Mouse (Mus musculus) CH12F3 (cell line): ENCODE data around the gene Skiv2l.
"Not testable (repeated sequence)": the region's sequence is repeated elsewhere in the genome, so short reads cannot be mapped to it uniquely, and the experiment has no call there.

Experiments used
- in situ Hi-C: fragments of 300-500 bp; cut with MboI; formaldehyde crosslinking; loops from 2 replicates; pipeline ENCODE4 v1.14.3; 2020; ENCODE audit warnings: low sequenced_read_pairs

The Skiv2l gene

GRCm38 (mm10) chr17:34830776-34831175 is 19.2 kb downstream of the Skiv2l start:
- in situ Hi-C loops = not testable (repeated sequence)

- in situ Hi-C loops = loop anchor here (5.0 kb wide), 1 partner anchor 83 kb away; no protein-coding TSS in a partner anchor
Measured at GRCm38 (mm10) chr17:34814818-34815370, 35.1 kb downstream of the Skiv2l start.

GRCm38 (mm10) chr17:34813747-34814146 is 36.3 kb downstream of the Skiv2l start:
- in situ Hi-C loops = loop anchor here (5.0 kb wide), 1 partner anchor 81 kb away; no protein-coding TSS in a partner anchor

- in situ Hi-C loops = loop anchor here (5.0 kb wide), 1 partner anchor 79 kb away; no protein-coding TSS in a partner anchor
Measured at GRCm38 (mm10) chr17:34811275-34811674, 38.7 kb downstream of the Skiv2l start.

- in situ Hi-C loops = loop anchor here (5.0 kb wide), 1 partner anchor 79 kb away; no protein-coding TSS in a partner anchor
Measured at GRCm38 (mm10) chr17:34810811-34811210, 39.2 kb downstream of the Skiv2l start.

- in situ Hi-C loops = loop anchor here (5.0 kb wide), 1 partner anchor 78 kb away; no protein-coding TSS in a partner anchor
Measured at GRCm38 (mm10) chr17:34810411-34810810, 39.6 kb downstream of the Skiv2l start.

GRCm38 (mm10) chr17:34808599-34809205 is 41.3 kb downstream of the Skiv2l start:
- in situ Hi-C loops = no loop called here

- in situ Hi-C loops = no loop called here
Measured at GRCm38 (mm10) chr17:34807176-34807575, 42.8 kb downstream of the Skiv2l start.

- in situ Hi-C loops = no loop called here
Measured at GRCm38 (mm10) chr17:34804871-34805562, 45.0 kb downstream of the Skiv2l start.

- in situ Hi-C loops = not testable (repeated sequence)
Measured at GRCm38 (mm10) chr17:34804301-34804700, 45.7 kb downstream of the Skiv2l start, which contains the start of gene Cyp21a1. Gene Cyp21a1 (minus strand): TSS chr17:34804561.

GRCm38 (mm10) chr17:34803367-34803766 is 46.6 kb downstream of the Skiv2l start:
- in situ Hi-C loops = not testable (repeated sequence)

- in situ Hi-C loops = not testable (repeated sequence)
Measured at GRCm38 (mm10) chr17:34802756-34803155, 47.3 kb downstream of the Skiv2l start.

GRCm38 (mm10) chr17:34800781-34801305 is 49.2 kb downstream of the Skiv2l start:
- in situ Hi-C loops = not testable (repeated sequence)

- in situ Hi-C loops = no loop called here
Measured at GRCm38 (mm10) chr17:34799531-34799925, 50.5 kb downstream of the Skiv2l start.

GRCm38 (mm10) chr17:34798866-34799530 is 51.0 kb downstream of the Skiv2l start:
- in situ Hi-C loops = no loop called here

GRCm38 (mm10) chr17:34798071-34798470 is 51.9 kb downstream of the Skiv2l start:
- in situ Hi-C loops = not testable (repeated sequence)

GRCm38 (mm10) chr17:34797211-34797995 is 52.6 kb downstream of the Skiv2l start:
- in situ Hi-C loops = not testable (repeated sequence)

- in situ Hi-C loops = no loop called here
Measured at GRCm38 (mm10) chr17:34796311-34797140, 53.5 kb downstream of the Skiv2l start.

GRCm38 (mm10) chr17:34795633-34796032 is 54.4 kb downstream of the Skiv2l start:
- in situ Hi-C loops = no loop called here
